Mouse (Mus musculus) inflammation-experienced regulatory T-cells, adult 6 months (primary cell): Measurements from ENCODE around the gene Btk. TPM values are rescaled to one million over a fixed set of nuclear protein-coding genes. Genes with fewer than 3 reads are reported as not detected.

ENCODE experiments used
- ATAC-seq: one replicate; pipeline ENCODE4 v1.8.0; 2017
- polyA plus RNA-seq, 3 experiments: library from polyadenylated mRNA; unstranded; fragments of 100-300 nt; shearing (Covaris generic); gene quantifications; one replicate each; pipeline ENCODE4 v1.2.1; 2017

The Btk gene
- 1 to 10 TPM in 2 of 3 experiments, under 1 TPM in 1; 0.54 to 1.2 (median 1.1) TPM for polyA plus RNA-seq

- ATAC-seq: no peak
Measured at GRCm38 (mm10) chrX:134582888-134583669, at the start of gene Btk. Btk (minus strand) TSS chrX:134583570.

- no peak for ATAC-seq
Measured at GRCm38 (mm10) chrX:134632710-134633109, 49.3 kb upstream of the Btk start.

- no peak for ATAC-seq
Measured at GRCm38 (mm10) chrX:134628200-134628599, 44.8 kb upstream of the Btk start.

- ATAC-seq: no peak
Measured at GRCm38 (mm10) chrX:134623350-134623749, 40.0 kb upstream of the Btk start.

GRCm38 (mm10) chrX:134621685-134622084 is 38.3 kb upstream of the Btk start:
- no peak for ATAC-seq

- no peak for ATAC-seq
Measured at GRCm38 (mm10) chrX:134620254-134620865, 37.0 kb upstream of the Btk start.

GRCm38 (mm10) chrX:134619695-134620094 is 36.3 kb upstream of the Btk start:
- ATAC-seq: no peak

- no peak for ATAC-seq
Measured at GRCm38 (mm10) chrX:134614306-134614705, 30.9 kb upstream of the Btk start.

- peak; percentile 27 for ATAC-seq
Measured at GRCm38 (mm10) chrX:134612285-134612959, 29.1 kb upstream of the Btk start.

GRCm38 (mm10) chrX:134610984-134611383 is 27.6 kb upstream of the Btk start:
- no peak for ATAC-seq

GRCm38 (mm10) chrX:134609472-134609871 is 26.1 kb upstream of the Btk start:
- ATAC-seq: peak; percentile 85

- peak; percentile 32 for ATAC-seq
Measured at GRCm38 (mm10) chrX:134601380-134602120, 18.2 kb upstream of the Btk start.

- peak; percentile 92 for ATAC-seq
Measured at GRCm38 (mm10) chrX:134600659-134601379, 17.4 kb upstream of the Btk start, which contains the start of the genes Gla and Hnrnph2. Gla (minus strand) TSS chrX:134601125. Hnrnph2 (plus strand) TSS chrX:134601179.

GRCm38 (mm10) chrX:134599922-134600565 is 16.7 kb upstream of the Btk start:
- no peak for ATAC-seq

- no peak for ATAC-seq
Measured at GRCm38 (mm10) chrX:134589836-134590235, 6.5 kb upstream of the Btk start.

GRCm38 (mm10) chrX:134588997-134589396 is 5.6 kb upstream of the Btk start:
- no peak for ATAC-seq

GRCm38 (mm10) chrX:134588261-134588660 is 4.9 kb upstream of the Btk start:
- no peak for ATAC-seq

GRCm38 (mm10) chrX:134586447-134586846 is 3.1 kb upstream of the Btk start:
- no peak for ATAC-seq

GRCm38 (mm10) chrX:134585103-134586002 is 2.0 kb upstream of the Btk start, which contains the start of gene Rpl36a:
Rpl36a (plus strand) TSS chrX:134585654.
- peak; percentile 96 for ATAC-seq

GRCm38 (mm10) chrX:134582270-134582669 is 1.1 kb downstream of the Btk start:
- ATAC-seq: no peak
